Mouse (Mus musculus) hindbrain, embryonic 15.5 days (tissue): Measurements from ENCODE around the gene Serpinf2. TPM values are rescaled to one million over a fixed set of nuclear protein-coding genes. Genes with fewer than 3 reads are reported as not detected.
A peak's percentile ranks its signal among the peaks of the same experiment; 100 is the strongest.

Source experiments
- ATAC-seq: fragments of 200-750 bp; cut with Nextera tagmentation; 2 replicates; pipeline ENCODE4 v1.8.0; 2017; ENCODE audit warnings: low read depth, moderate number of reproducible peaks, moderate TSS enrichment; ENCODE audit not compliant: low FRiP score
- H3K27ac ChIP-seq: fragments of 300-500 bp; sonication (generic); replicated peaks from 2 replicates; pipeline ENCODE4 v1.5.1; 2015; ENCODE audit warnings: mild to moderate bottlenecking, inconsistent platforms
- H3K27me3 ChIP-seq: fragments of 300-500 bp; sonication (generic); 2 replicates; pipeline ENCODE4 v1.6.1; 2015; ENCODE audit warnings: control low read depth, inconsistent platforms
- H3K36me3 ChIP-seq: fragments of 300-500 bp; sonication (generic); 2 replicates; pipeline ENCODE4 v1.6.1; 2015; ENCODE audit warnings: control low read depth, inconsistent platforms
- H3K4me1 ChIP-seq: fragments of 300-500 bp; sonication (generic); replicated peaks from 2 replicates; pipeline ENCODE4 v1.6.1; 2015; ENCODE audit warnings: control low read depth, inconsistent platforms
- H3K4me2 ChIP-seq: fragments of 300-500 bp; sonication (generic); 2 replicates; pipeline ENCODE4 v1.6.1; 2015; ENCODE audit warnings: moderate library complexity, mild to moderate bottlenecking, inconsistent platforms
- H3K4me3 ChIP-seq: fragments of 300-500 bp; sonication (generic); 2 replicates; pipeline ENCODE4 v1.5.1; 2015; ENCODE audit warnings: mild to moderate bottlenecking, inconsistent platforms
- H3K9ac ChIP-seq: fragments of 300-500 bp; sonication (generic); 2 replicates; pipeline ENCODE4 v1.6.1; 2015; ENCODE audit warnings: inconsistent platforms
- H3K9me3 ChIP-seq: fragments of 300-500 bp; sonication (generic); 2 replicates; pipeline ENCODE4 v1.6.1; 2016; ENCODE audit warnings: control low read depth, inconsistent platforms
- WGBS: fragments of 180-500 bp; shearing (Covaris S2); methylation state at CpG from one replicate; pipeline ENCODE4 v1.1.7; 2015; 5-methylcytosine and 5-hydroxymethylcytosine counted together
- polyA plus RNA-seq: library from polyadenylated mRNA; unstranded; fragments of >200 nt; fragmentation: Nextera tagmentation; extraction: Ambion mirVana; gene quantifications from 2 replicates; pipeline ENCODE4 v1.2.1, GENCODE M21; 2015

Gene Serpinf2
- 0.26 TPM in 1 of 2 replicates, not detected in the other for polyA plus RNA-seq

DNA sequence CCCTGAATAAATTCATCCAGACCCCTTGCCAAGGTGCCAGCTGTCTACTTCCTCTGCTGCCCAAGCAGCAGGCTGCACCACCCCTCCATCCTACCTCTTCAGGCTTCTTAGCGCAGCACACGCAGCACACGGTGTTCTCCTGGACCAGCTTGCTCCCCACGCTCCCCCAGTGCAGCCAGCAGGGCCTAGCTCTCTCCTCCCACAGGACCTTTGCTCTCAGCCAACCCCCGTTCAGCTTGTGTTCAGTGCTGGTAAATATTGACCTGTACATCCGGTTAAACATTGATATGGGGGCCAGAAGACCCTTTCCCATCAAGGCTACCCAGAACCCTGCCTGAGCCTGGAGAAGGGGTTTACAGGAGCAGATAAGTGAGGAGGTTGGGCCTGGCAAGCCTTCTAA is at the start of gene Serpinf2:
TSS of gene Serpinf2 (minus strand) at position 229 of the 400 bp plus-strand sequence.
- no peak for ATAC-seq
- H3K4me2 ChIP-seq: no peak within 1 kb of the TSS
- 87% methylated on average over 6 of the region's 6 CpGs for WGBS
- H3K27ac ChIP-seq: no peak within 1 kb of the TSS
- H3K27me3 ChIP-seq: no peaks in the 10 kb centered on the region
- no peaks in the 10 kb centered on the region for H3K4me1 ChIP-seq
- H3K36me3 ChIP-seq: peaks cover 15% of the 10 kb centered on the region; the same call in 1 of the 2 replicates
- no peaks in the 10 kb centered on the region for H3K9me3 ChIP-seq
- no peak within 1 kb of the TSS for H3K4me3 ChIP-seq
- H3K9ac ChIP-seq: no peak within 1 kb of the TSS

DNA sequence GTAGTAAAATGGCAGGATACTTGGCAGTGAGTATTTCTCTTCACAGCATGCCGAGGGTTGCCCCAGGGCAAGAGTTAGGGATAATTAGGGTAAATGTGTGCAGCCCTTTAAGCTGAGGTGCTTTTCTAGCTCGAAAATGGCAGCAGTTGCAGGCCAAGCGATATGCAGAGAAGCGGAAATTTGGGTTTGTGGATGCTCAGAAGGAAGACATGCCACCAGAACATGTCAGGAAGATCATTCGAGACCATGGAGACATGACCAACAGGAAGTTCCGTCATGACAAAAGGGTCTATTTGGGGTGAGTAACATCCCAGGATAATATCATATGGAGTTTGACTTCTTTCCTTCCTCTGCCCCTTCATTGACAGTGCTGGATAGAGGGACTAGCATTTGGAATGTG is 48.1 kb upstream of the Serpinf2 start:
- WGBS: 54% methylated on average over 6 of the region's 6 CpGs
- ATAC-seq: no peak

DNA sequence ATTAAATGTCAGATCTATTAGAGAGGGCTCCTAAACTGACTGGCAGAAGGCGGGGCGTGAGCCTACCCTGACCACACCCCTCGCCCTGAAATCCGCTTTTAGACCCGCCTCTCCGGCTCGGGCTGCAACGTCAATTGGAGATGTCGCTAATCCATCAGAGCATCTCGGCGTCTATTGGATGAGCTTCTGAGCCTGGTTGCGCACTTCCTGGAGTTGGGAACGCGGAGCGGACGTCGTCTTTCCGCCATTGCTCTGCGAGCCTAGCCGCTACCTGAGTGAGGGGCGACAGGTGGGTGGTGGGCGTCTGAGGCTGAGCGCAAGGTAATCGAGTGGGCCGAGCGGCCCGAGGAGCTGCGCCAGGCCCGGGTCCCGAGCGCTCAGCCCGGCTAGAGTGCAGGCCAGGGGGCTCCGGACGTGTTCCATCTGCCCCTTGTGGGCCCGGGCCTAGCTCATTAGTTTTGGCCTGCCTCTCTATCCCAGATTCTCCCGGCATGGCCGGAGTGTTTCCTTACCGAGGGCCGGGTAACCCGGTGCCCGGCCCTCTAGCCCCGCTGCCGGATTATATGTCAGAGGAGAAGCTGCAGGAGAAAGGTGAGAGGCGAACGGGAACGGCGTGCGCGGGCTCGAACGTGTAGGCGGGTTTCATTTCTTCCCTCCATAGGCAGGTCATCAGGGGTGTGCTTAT is 47.4 kb upstream of the Serpinf2 start, which contains the start of gene Prpf8:
TSS of gene Prpf8 (plus strand) at position 216 of the 685 bp plus-strand sequence.
- Histone ChIP-seq H3K9ac (peak within 1 kb of the TSS; percentile 78), H3K9me3 (no peaks in the 10 kb centered on the region)
- under 1% methylated on average over 51 of the region's 52 CpGs for WGBS

More for the DNA sequence above, 48.1 kb upstream of the Serpinf2 start:
- H3K4me2 ChIP-seq: peak overlapping the region; percentile 94
- H3K27ac ChIP-seq: peak overlapping the region; percentile 79; the same call in 1 of the 2 replicates
- peaks cover 33% of the 10 kb centered on the region for H3K36me3 ChIP-seq
- peaks cover 13% of the 10 kb centered on the region for H3K4me1 ChIP-seq
- H3K4me3 ChIP-seq: peak overlapping the region; percentile 90
- no peaks in the 10 kb centered on the region for H3K9me3 ChIP-seq
- H3K27me3 ChIP-seq: no peaks in the 10 kb centered on the region; the same call in 1 of the 2 replicates
- peak overlapping the region; percentile 78 for H3K9ac ChIP-seq

DNA sequence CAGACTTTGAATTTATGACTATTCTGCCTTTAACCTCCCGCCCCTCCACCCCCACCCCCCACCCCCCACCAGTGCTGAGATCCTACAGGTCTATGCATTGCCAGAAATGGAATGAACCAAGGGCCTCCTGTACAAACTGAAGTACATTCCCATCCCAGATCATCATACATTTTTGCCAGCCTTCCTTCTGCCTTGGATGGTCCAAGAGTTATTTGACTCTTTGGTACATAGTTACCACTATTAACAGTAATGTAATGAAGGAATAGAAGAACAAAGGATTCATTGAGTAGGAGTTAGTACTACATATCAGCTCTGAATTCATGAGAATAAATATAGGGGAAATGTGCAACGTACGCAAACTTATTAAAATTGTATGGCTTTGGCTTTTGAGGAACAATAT is 46.8 kb upstream of the Serpinf2 start:
- no peak overlapping the region for H3K9ac ChIP-seq
- peak; percentile 59 for ATAC-seq
- H3K27me3 ChIP-seq: no peaks in the 10 kb centered on the region; the same call in 1 of the 2 replicates
- H3K9me3 ChIP-seq: no peaks in the 10 kb centered on the region
- peaks cover 20% of the 10 kb centered on the region for H3K36me3 ChIP-seq
- peak overlapping the region; percentile 50; the same call in 1 of the 2 replicates for H3K27ac ChIP-seq
- WGBS: 24% methylated on average over 3 of the region's 3 CpGs
- H3K4me2 ChIP-seq: peak overlapping the region; percentile 52
- peak overlapping the region; percentile 90 for H3K4me3 ChIP-seq
- H3K4me1 ChIP-seq: peaks cover 13% of the 10 kb centered on the region

More for the DNA sequence above, 47.4 kb upstream of the Serpinf2 start, which contains the start of gene Prpf8:
- H3K27ac ChIP-seq: peak within 1 kb of the TSS; percentile 79
- H3K4me3 ChIP-seq: peak within 1 kb of the TSS; percentile 90
- H3K4me2 ChIP-seq: peak within 1 kb of the TSS; percentile 94
- H3K36me3 ChIP-seq: peaks cover 26% of the 10 kb centered on the region
- H3K27me3 ChIP-seq: no peaks in the 10 kb centered on the region; the same call in 1 of the 2 replicates
- ATAC-seq: peak; percentile 100
- peaks cover 13% of the 10 kb centered on the region for H3K4me1 ChIP-seq

DNA sequence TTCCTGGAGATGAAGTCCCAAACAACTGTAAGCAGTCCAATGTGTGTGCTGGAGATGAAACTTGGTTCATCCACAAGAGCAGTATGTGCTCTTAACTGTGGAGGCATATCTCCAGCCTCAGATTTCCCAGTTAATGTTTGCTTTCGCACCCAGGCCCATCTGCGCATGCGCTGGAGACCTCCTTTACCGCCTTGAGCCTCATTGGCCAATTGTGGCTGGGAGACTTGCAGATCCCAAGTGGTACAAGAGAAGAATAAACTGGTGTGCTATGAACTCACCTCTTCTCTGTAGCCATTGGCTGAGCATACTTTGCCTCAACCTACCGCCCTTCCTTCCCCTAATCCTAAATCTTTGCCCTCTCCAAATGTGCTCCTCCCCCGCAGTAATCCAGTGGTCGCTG is 34.0 kb upstream of the Serpinf2 start:
- H3K4me3 ChIP-seq: no peak overlapping the region
- H3K4me1 ChIP-seq: no peaks in the 10 kb centered on the region
- H3K9ac ChIP-seq: no peak overlapping the region
- H3K9me3 ChIP-seq: no peaks in the 10 kb centered on the region
- no peak for ATAC-seq
- H3K27ac ChIP-seq: no peak overlapping the region
- no peak overlapping the region for H3K4me2 ChIP-seq
- H3K27me3 ChIP-seq: 0 out of 2 replicates have a peak, but pooled peaks cover 4% of the 10 kb centered on the region
- WGBS: 69% methylated on average over 7 of the region's 7 CpGs
- H3K36me3 ChIP-seq: no peaks in the 10 kb centered on the region

DNA sequence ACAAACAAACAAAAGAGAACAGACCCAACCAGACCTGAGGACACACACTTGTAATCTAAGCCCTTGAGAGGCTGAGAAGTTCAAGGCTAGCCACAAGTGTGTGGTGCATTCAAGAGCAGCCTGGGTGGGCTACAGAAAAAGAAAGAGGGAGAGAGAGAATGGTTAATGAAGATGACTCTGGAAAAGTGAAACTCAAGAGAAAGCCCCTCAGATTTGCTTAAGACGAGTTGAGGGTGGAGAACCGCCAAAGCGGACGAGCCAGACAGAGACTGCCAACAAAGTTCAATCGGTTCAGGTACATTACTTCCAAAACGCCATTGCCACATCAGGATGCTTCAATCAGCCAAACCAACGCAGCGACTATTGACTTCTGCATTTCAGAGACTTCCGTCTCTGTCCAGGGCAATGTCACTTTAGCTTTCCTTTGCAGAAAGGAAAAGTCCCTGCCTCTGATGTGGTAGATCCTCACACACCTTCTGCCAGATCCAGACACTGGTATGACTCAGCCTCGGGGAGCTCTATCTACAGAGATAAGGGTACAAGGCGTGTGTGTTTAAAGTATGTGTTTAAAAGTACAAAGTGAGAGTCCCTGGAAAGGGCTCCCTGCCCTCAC is 33.2 kb upstream of the Serpinf2 start:
- Histone ChIP-seq H3K27ac (no peak overlapping the region), H3K4me3 (no peak overlapping the region), H3K4me2 (no peak overlapping the region), H3K36me3 (no peaks in the 10 kb centered on the region), H3K4me1 (no peaks in the 10 kb centered on the region; the same call in 1 of the 2 replicates), H3K9me3 (no peaks in the 10 kb centered on the region), H3K27me3 (0 out of 2 replicates have a peak, but pooled peaks cover 4% of the 10 kb centered on the region), H3K9ac (no peak overlapping the region)
- WGBS: 88% methylated on average over 11 of the region's 11 CpGs
- no peak for ATAC-seq

DNA sequence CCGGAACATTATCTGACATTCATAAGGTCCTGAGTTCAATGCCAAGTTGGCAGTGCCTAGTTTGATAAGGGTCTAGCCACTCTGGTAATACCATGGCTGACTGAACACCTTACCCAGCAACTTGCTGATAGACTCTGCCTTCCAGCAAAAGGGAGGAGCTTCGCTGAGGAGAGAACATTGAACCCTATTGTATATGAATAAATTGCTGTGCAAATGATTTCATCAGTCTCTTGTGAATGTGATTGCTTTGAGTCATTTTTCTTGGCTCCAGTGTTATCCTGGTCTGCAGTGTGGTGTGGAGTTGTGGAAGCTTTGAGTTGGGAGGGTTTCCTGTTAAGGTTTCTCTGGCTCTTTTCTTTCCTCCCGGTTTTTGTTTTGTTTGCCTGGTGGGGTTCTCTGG is 31.3 kb upstream of the Serpinf2 start:
- ATAC-seq: no peak
- no peaks in the 10 kb centered on the region for H3K9me3 ChIP-seq
- WGBS: 91% methylated on average over 3 of the region's 3 CpGs

DNA sequence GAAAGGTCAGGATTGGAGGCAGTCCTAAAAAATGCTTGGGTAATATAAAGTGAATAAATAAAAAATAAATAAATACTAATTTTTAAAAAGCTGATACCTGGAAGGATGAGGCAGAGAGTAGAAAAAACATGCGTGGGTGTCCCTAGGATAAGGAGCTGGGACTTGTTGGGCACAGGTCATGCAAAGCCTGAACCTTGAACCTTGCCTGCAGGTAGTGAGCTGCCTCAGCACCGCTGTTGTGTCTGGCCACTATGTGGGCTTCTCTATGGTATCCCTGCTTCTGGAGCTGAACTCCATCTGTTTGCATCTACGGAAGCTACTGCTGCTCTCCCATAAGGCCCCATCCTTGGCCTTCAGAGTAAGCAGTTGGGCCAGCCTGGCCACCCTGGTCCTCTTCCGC is 29.9 kb upstream of the Serpinf2 start:
- H3K4me1 ChIP-seq: no peaks in the 10 kb centered on the region; the same call in 1 of the 2 replicates
- 93% methylated on average over 4 of the region's 4 CpGs for WGBS
- ATAC-seq: no peak
- no peaks in the 10 kb centered on the region for H3K9me3 ChIP-seq
- no peak overlapping the region for H3K4me3 ChIP-seq
- H3K27me3 ChIP-seq: 0 out of 2 replicates have a peak, but pooled peaks cover 4% of the 10 kb centered on the region
- no peak overlapping the region for H3K9ac ChIP-seq
- no peak overlapping the region for H3K4me2 ChIP-seq
- peaks cover 22% of the 10 kb centered on the region for H3K36me3 ChIP-seq
- H3K27ac ChIP-seq: no peak overlapping the region

More for the DNA sequence above, 31.3 kb upstream of the Serpinf2 start:
- Histone ChIP-seq H3K4me2 (no peak overlapping the region), H3K9ac (no peak overlapping the region), H3K4me1 (no peaks in the 10 kb centered on the region; the same call in 1 of the 2 replicates), H3K4me3 (no peak overlapping the region), H3K27me3 (0 out of 2 replicates have a peak, but pooled peaks cover 4% of the 10 kb centered on the region), H3K36me3 (peaks cover 8% of the 10 kb centered on the region), H3K27ac (no peak overlapping the region)

DNA sequence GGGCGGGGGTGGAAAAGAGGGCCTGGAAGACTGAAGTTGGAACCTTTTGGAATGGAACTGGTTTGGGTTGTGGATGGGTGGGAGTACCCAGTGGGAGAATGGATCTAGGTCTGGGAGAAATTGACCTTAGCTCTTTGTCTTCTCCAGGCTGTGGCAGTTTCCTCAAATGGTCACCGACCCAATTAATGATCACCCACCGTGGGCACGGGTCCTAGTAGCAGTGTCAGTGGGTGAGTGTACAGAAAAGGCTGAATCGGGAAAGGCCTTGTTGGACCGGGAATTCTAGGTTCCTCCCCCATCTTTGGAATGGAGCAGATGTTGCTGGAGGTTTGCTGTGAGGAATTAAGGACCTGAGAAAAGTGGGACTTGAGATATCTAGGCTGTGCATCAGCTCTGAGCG is 29.0 kb upstream of the Serpinf2 start:
- Histone ChIP-seq H3K36me3 (peaks cover 22% of the 10 kb centered on the region), H3K27me3 (0 out of 2 replicates have a peak, but pooled peaks cover 4% of the 10 kb centered on the region), H3K4me2 (peak overlapping the region; percentile 56), H3K27ac (no peak overlapping the region), H3K9ac (no peak overlapping the region), H3K9me3 (no peaks in the 10 kb centered on the region), H3K4me1 (no peaks in the 10 kb centered on the region; the same call in none of the 2 replicates), H3K4me3 (peak overlapping the region; percentile 27)
- WGBS: 64% methylated on average over 7 of the region's 7 CpGs
- ATAC-seq: no peak

DNA sequence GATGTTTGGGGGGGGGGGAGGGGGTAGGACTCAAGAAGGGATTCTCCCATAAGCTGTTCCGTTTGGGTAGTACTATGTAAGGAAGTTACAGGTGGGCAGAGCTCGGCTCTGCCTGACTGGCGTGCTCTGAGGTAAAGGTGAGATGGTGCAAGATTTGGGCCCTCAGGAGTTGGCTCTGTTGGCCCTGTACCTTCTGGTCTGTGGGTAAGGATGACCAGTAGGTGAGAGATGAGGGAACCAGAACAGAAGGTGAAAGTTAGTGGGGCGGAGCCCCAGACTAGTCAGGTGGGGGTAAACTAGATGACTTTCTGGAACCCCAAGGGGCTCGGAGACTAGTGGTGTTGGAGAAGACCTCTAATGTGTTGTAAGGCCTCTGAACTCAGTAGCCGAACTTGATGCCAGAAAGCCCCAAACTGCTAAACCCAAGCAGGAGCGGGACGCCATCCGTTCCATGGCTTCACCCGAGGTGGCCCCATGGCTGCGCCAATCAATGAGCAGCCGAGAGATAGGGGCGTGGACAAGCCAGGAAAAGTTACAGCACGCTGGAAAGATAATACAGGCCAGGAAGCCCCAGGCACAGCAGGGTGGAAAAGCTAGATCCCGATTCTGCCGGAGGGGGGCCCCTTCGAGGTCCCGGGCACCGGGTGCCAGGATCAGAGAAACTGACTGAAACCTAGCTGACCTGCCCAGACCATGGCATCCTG is 28.3 kb upstream of the Serpinf2 start:
- Histone ChIP-seq H3K27me3 (0 out of 2 replicates have a peak, but pooled peaks cover 4% of the 10 kb centered on the region), H3K4me3 (peak overlapping the region; percentile 27), H3K27ac (no peak overlapping the region), H3K9ac (0 out of 2 replicates have a peak overlapping the region, but pooled peaks have one; percentile 21), H3K4me2 (peak overlapping the region; percentile 56), H3K9me3 (no peaks in the 10 kb centered on the region), H3K4me1 (peaks cover 6% of the 10 kb centered on the region), H3K36me3 (peaks cover 22% of the 10 kb centered on the region)
- 17% methylated on average over 19 of the region's 19 CpGs for WGBS
- no peak for ATAC-seq

DNA sequence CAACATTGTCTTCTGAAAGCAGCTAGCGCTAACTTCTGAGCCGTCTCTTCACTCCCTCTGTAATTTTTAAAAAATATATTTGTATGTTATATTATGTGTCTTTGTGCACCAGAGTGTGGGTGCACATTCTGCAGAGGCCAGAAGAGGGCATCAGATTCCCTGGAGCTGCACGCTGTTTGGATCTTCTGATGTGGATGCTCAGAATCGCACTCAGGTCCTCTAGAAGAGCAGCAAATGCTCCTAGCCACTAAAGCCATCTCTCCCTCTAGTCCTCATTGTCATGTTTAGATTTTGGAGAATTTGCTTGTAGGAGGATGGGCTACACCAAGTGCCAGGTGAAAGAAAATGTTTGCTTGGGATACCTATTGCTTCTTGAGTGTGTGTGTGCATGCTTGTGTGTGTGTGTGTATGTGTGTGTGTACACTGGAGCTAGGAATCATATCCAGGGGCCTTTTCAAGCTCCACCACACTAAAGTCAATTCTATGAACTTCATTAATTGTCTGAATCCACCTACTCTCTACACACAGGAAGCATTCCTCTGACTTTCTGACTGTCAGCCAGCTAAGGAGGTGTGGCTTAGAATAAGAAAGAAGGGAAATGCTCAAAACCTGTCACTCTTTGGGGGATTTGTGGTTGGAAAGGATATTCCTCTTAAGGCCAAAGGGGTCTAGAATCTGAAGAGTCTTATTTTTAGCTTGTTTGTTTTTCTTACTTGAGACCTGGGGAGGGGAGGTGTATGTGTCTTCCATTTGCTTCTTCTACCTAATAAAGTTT is 27.5 kb upstream of the Serpinf2 start:
- H3K4me2 ChIP-seq: no peak overlapping the region

More for the DNA sequence above, 27.5 kb upstream of the Serpinf2 start:
- Histone ChIP-seq H3K27ac (no peak overlapping the region), H3K4me1 (peaks cover 14% of the 10 kb centered on the region), H3K4me3 (no peak overlapping the region), H3K27me3 (0 out of 2 replicates have a peak, but pooled peaks cover 4% of the 10 kb centered on the region), H3K36me3 (peaks cover 22% of the 10 kb centered on the region), H3K9me3 (no peaks in the 10 kb centered on the region), H3K9ac (no peak overlapping the region)
- WGBS: 96% methylated on average over 4 of the region's 4 CpGs
- ATAC-seq: no peak
